Mouse (Mus musculus): ENCODE results near the gene Grid2. TPM values are rescaled to one million over a fixed set of nuclear protein-coding genes. Genes with fewer than 3 reads are reported as not detected.

The Grid2 gene
- polyA plus RNA-seq, 1 experiment from 2014 or later, result 2.2 TPM

DNA sequence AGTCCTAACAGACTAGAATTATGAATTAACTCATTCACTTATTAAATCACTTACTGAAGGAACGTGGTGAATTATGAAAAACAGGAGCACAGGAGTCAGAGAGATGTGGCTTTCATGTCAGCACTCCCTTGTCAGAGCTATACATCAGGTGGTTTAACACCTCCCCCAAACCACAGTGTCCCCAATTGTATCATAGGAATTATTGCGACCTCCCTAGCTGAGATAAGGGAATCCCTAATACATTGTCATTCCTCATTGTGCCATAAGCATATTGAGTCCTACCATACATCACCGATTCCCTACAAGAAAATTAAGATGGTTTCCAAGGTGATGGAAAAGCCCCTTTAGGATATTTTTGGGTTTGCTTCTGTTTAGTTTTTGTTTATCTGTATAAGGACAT lies 1224.2 kb downstream of the Grid2 start:
- 81% methylated on average over 3 of the region's 3 CpGs for WGBS

DNA sequence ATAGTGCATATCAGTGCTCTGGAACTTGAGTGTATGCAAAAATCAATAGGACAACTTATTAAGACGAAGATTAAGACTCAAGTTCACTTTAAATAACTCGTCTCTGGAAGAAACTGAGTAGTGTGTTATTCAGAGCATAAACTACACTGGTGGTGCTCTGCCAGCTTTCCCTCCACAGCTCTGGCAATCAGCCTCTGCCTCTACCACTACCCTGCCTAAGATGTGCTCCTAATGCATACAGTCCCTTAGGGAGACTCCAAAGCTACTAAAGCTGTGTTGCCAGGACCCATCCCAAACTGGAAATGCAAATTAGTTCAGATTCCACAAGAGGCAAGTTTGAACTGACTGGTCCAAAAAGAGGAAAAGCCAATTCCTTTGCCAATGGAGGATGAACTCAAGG lies 1224.9 kb downstream of the Grid2 start:
- no peaks in the 10 kb centered on the region for H3K36me3 ChIP-seq (ENCODE audit: control insufficient read depth, insufficient read depth, low read length)
- no peaks in the 10 kb centered on the region for H3K4me1 ChIP-seq (ENCODE audit: control insufficient read depth, insufficient read depth, low read length)
- no peaks in the 10 kb centered on the region for H3K27me3 ChIP-seq (ENCODE audit: control insufficient read depth, insufficient read depth, low read length)
- no peak overlapping the region for H3K27ac ChIP-seq (ENCODE audit: low read length)
- no peak overlapping the region for H3K4me3 ChIP-seq (ENCODE audit: low read depth, low read length)
- no peaks in the 10 kb centered on the region for H3K9me3 ChIP-seq (ENCODE audit: control insufficient read depth, low read depth, low read length)
- WGBS, result 72% methylated on average over 2 of the region's 2 CpGs
- no peak overlapping the region for H3K4me2 ChIP-seq (replicated peaks; ENCODE audit: low read depth, low read length)
- no peak overlapping the region for H3K9ac ChIP-seq (replicated peaks; ENCODE audit: low read depth, low read length)
- ATAC-seq (ENCODE audit: insufficient number of reproducible peaks, insufficient read depth, low FRiP score, low read depth), result no peak

More for the DNA sequence above, 1224.2 kb downstream of the Grid2 start:
- no peak for ATAC-seq (ENCODE audit: insufficient number of reproducible peaks, insufficient read depth, low FRiP score, low read depth)
- H3K27ac ChIP-seq (ENCODE audit: low read length), result no peak overlapping the region
- no peaks in the 10 kb centered on the region for H3K4me1 ChIP-seq (ENCODE audit: control insufficient read depth, insufficient read depth, low read length)
- H3K4me2 ChIP-seq (replicated peaks; ENCODE audit: low read depth, low read length), result no peak overlapping the region
- no peaks in the 10 kb centered on the region for H3K27me3 ChIP-seq (ENCODE audit: control insufficient read depth, insufficient read depth, low read length)
- H3K9me3 ChIP-seq (ENCODE audit: control insufficient read depth, low read depth, low read length), result no peaks in the 10 kb centered on the region
- H3K36me3 ChIP-seq (ENCODE audit: control insufficient read depth, insufficient read depth, low read length), result no peaks in the 10 kb centered on the region
- H3K9ac ChIP-seq (replicated peaks; ENCODE audit: low read depth, low read length), result no peak overlapping the region
- no peak overlapping the region for H3K4me3 ChIP-seq (ENCODE audit: low read depth, low read length)

DNA sequence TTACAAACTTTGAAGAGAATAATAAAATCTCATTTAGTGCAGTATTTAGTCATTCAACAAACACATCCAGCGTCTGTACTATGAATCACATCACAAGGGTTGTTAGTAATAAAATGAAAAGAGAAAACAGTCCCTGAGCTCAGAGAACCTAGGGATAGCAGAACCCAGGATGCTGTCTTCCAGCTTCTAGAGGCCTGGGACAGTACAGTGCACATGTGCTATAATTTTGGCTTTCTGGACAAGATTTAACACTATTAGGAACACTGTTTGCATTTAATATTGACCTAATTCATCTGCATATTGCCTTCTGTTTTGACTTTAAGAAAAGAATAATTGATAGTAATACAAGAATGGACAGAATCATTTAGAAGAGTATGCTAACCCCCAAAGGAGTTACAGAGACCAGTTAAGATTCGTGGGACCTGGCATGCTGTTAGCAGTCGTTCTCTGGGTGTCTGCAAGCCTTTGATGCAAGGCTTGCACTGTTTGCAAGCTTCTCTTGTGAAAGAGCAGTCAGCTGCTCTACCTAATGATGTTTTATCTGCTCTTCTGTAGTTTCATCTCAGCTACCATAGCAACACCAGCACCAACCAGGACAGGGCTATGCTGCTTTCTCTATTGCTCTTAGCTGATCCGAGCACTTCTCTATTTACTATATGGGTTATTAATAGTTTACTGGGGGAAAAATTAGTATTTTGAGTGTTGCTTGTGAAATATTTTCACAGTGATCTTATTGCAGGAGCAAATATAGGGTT lies 1234.8 kb downstream of the Grid2 start:
- Histone ChIP-seq H3K4me3 (ENCODE audit: low read depth, low read length) (no peak overlapping the region), H3K4me1 (ENCODE audit: control insufficient read depth, insufficient read depth, low read length) (no peaks in the 10 kb centered on the region), H3K9ac (replicated peaks; ENCODE audit: low read depth, low read length) (no peak overlapping the region), H3K27ac (ENCODE audit: low read length) (no peak overlapping the region), H3K4me2 (replicated peaks; ENCODE audit: low read depth, low read length) (no peak overlapping the region), H3K9me3 (ENCODE audit: control insufficient read depth, low read depth, low read length) (no peaks in the 10 kb centered on the region), H3K36me3 (ENCODE audit: control insufficient read depth, insufficient read depth, low read length) (no peaks in the 10 kb centered on the region), H3K27me3 (ENCODE audit: control insufficient read depth, insufficient read depth, low read length) (no peaks in the 10 kb centered on the region)
- ATAC-seq (ENCODE audit: insufficient number of reproducible peaks, insufficient read depth, low FRiP score, low read depth), result no peak
- 52% methylated on average over 4 of the region's 4 CpGs for WGBS

- WGBS, result 61% methylated on average over 1 of the region's 1 CpGs
- H3K9ac ChIP-seq (replicated peaks; ENCODE audit: low read depth, low read length), result no peak overlapping the region
- no peak for ATAC-seq (ENCODE audit: insufficient number of reproducible peaks, insufficient read depth, low FRiP score, low read depth)
- H3K4me1 ChIP-seq (ENCODE audit: control insufficient read depth, insufficient read depth, low read length), result no peaks in the 10 kb centered on the region
- H3K27ac ChIP-seq (ENCODE audit: low read length), result no peak overlapping the region
- no peaks in the 10 kb centered on the region for H3K27me3 ChIP-seq (ENCODE audit: control insufficient read depth, insufficient read depth, low read length)
- no peaks in the 10 kb centered on the region for H3K36me3 ChIP-seq (ENCODE audit: control insufficient read depth, insufficient read depth, low read length)
- H3K4me2 ChIP-seq (replicated peaks; ENCODE audit: low read depth, low read length), result no peak overlapping the region
- no peak overlapping the region for H3K4me3 ChIP-seq (ENCODE audit: low read depth, low read length)
- no peaks in the 10 kb centered on the region for H3K9me3 ChIP-seq (ENCODE audit: control insufficient read depth, low read depth, low read length)
Observed at GRCm38 (mm10) chr6:64504394-64504793, 1248.7 kb downstream of the Grid2 start.

DNA sequence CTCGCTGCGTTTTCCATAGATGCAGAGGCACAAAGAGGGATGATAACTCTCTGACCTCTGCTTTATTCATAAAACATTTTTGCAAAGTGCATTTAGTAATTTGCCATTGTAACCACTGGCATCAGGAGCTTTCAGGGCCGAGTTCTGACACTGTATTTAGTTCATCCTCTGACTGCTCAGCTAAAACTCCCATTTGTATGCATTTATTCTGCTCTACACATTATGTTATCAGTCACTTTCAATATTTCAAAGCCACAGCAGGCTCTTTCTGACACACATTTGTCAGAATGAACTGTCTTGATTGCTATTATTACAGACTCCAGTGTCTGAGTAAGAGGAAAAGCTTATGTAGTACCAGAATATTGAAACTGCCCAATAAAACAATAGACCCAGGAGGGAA lies 1286.5 kb downstream of the Grid2 start:
- Histone ChIP-seq H3K4me1 (ENCODE audit: control insufficient read depth, insufficient read depth, low read length) (no peaks in the 10 kb centered on the region), H3K9me3 (ENCODE audit: control insufficient read depth, low read depth, low read length) (no peaks in the 10 kb centered on the region), H3K27ac (ENCODE audit: low read length) (no peak overlapping the region), H3K27me3 (ENCODE audit: control insufficient read depth, insufficient read depth, low read length) (no peaks in the 10 kb centered on the region), H3K9ac (replicated peaks; ENCODE audit: low read depth, low read length) (no peak overlapping the region), H3K4me3 (ENCODE audit: low read depth, low read length) (no peak overlapping the region), H3K36me3 (ENCODE audit: control insufficient read depth, insufficient read depth, low read length) (no peaks in the 10 kb centered on the region), H3K4me2 (replicated peaks; ENCODE audit: low read depth, low read length) (no peak overlapping the region)
- no peak for ATAC-seq (ENCODE audit: insufficient number of reproducible peaks, insufficient read depth, low FRiP score, low read depth)
- 59% methylated on average over 3 of the region's 3 CpGs for whole genome bisulfite sequencing

DNA sequence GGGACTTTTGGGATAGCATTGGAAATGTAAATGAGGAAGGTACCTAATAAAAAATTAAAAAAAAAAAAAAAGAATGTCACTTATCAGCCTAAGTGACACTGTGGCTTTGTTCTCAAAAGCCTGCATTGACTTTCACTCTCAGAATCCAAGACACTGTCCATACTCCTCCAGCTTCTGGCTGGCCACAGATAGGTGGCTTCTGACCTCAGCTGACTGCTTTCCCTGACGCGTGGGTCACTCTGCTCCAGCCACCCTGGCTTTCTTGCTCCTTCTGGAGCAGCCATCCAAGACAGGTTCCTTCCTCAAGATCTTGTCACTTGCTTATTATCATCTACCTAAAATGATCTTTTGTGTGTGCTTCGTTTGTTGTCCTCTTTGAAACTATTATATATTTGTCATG lies 1298.0 kb downstream of the Grid2 start:
- Histone ChIP-seq H3K9ac (replicated peaks; ENCODE audit: low read depth, low read length) (no peak overlapping the region), H3K4me3 (ENCODE audit: low read depth, low read length) (no peak overlapping the region), H3K9me3 (ENCODE audit: control insufficient read depth, low read depth, low read length) (no peaks in the 10 kb centered on the region), H3K27me3 (ENCODE audit: control insufficient read depth, insufficient read depth, low read length) (no peaks in the 10 kb centered on the region), H3K4me1 (ENCODE audit: control insufficient read depth, insufficient read depth, low read length) (no peaks in the 10 kb centered on the region), H3K36me3 (ENCODE audit: control insufficient read depth, insufficient read depth, low read length) (no peaks in the 10 kb centered on the region), H3K4me2 (replicated peaks; ENCODE audit: low read depth, low read length) (no peak overlapping the region), H3K27ac (ENCODE audit: low read length) (no peak overlapping the region)
- no peak for ATAC-seq (ENCODE audit: insufficient number of reproducible peaks, insufficient read depth, low FRiP score, low read depth)
- 74% methylated on average over 3 of the region's 3 CpGs for WGBS

GRCm38 (mm10) chr6:64555220-64555619 lies 1299.5 kb downstream of the Grid2 start:
- ATAC-seq (ENCODE audit: insufficient number of reproducible peaks, insufficient read depth, low FRiP score, low read depth), result no peak
- H3K9me3 ChIP-seq (ENCODE audit: control insufficient read depth, low read depth, low read length), result no peaks in the 10 kb centered on the region
- H3K4me3 ChIP-seq (ENCODE audit: low read depth, low read length), result no peak overlapping the region
- no peak overlapping the region for H3K9ac ChIP-seq (replicated peaks; ENCODE audit: low read depth, low read length)
- no peak overlapping the region for H3K27ac ChIP-seq (ENCODE audit: low read length)
- no peak overlapping the region for H3K4me2 ChIP-seq (replicated peaks; ENCODE audit: low read depth, low read length)
- 78% methylated on average over 4 of the region's 4 CpGs for WGBS
- no peaks in the 10 kb centered on the region for H3K4me1 ChIP-seq (ENCODE audit: control insufficient read depth, insufficient read depth, low read length)
- no peaks in the 10 kb centered on the region for H3K27me3 ChIP-seq (ENCODE audit: control insufficient read depth, insufficient read depth, low read length)
- no peaks in the 10 kb centered on the region for H3K36me3 ChIP-seq (ENCODE audit: control insufficient read depth, insufficient read depth, low read length)

DNA sequence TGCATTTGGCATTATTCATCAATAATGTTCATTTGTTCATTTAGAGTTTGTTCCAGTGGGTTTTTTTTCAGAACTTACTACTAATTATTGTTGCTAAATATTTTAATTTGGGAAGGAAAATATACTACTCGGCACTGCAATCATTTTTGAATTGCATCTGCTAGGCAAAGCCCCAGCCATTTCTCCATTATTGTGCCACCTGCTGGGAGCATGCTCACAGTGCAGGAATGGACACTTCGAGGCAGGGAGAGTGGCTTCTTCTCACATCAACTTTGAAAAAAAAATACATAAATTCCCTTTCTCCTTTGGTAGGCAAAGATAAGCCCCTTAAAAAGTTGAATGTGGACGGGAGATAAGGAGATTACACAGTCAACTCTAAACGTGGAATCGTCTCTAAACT lies 1312.9 kb downstream of the Grid2 start:
- Histone ChIP-seq H3K9me3 (ENCODE audit: control insufficient read depth, low read depth, low read length) (no peaks in the 10 kb centered on the region), H3K27ac (ENCODE audit: low read length) (no peak overlapping the region), H3K36me3 (ENCODE audit: control insufficient read depth, insufficient read depth, low read length) (no peaks in the 10 kb centered on the region), H3K4me2 (replicated peaks; ENCODE audit: low read depth, low read length) (no peak overlapping the region), H3K4me3 (ENCODE audit: low read depth, low read length) (no peak overlapping the region), H3K4me1 (ENCODE audit: control insufficient read depth, insufficient read depth, low read length) (no peaks in the 10 kb centered on the region), H3K27me3 (ENCODE audit: control insufficient read depth, insufficient read depth, low read length) (no peaks in the 10 kb centered on the region), H3K9ac (replicated peaks; ENCODE audit: low read depth, low read length) (no peak overlapping the region)
- 53% methylated on average over 5 of the region's 5 CpGs for WGBS
- ATAC-seq (ENCODE audit: insufficient number of reproducible peaks, insufficient read depth, low FRiP score, low read depth), result no peak

GRCm38 (mm10) chr6:64581338-64581737 lies 1325.7 kb downstream of the Grid2 start:
- H3K27ac ChIP-seq (ENCODE audit: low read length), result no peak overlapping the region

More at GRCm38 (mm10) chr6:64581338-64581737, 1325.7 kb downstream of the Grid2 start:
- no peaks in the 10 kb centered on the region for H3K27me3 ChIP-seq (ENCODE audit: control insufficient read depth, insufficient read depth, low read length)
- H3K4me2 ChIP-seq (replicated peaks; ENCODE audit: low read depth, low read length), result no peak overlapping the region
- no peak overlapping the region for H3K4me3 ChIP-seq (ENCODE audit: low read depth, low read length)
- H3K36me3 ChIP-seq (ENCODE audit: control insufficient read depth, insufficient read depth, low read length), result no peaks in the 10 kb centered on the region
- H3K9me3 ChIP-seq (ENCODE audit: control insufficient read depth, low read depth, low read length), result no peaks in the 10 kb centered on the region
- H3K9ac ChIP-seq (replicated peaks; ENCODE audit: low read depth, low read length), result no peak overlapping the region
- 69% methylated on average over 3 of the region's 3 CpGs for WGBS
- no peaks in the 10 kb centered on the region for H3K4me1 ChIP-seq (ENCODE audit: control insufficient read depth, insufficient read depth, low read length)
- ATAC-seq (ENCODE audit: insufficient number of reproducible peaks, insufficient read depth, low FRiP score, low read depth), result no peak
